Mouse (Mus musculus) cerebellum, postnatal 25 days (tissue): ENCODE measurements around the gene 4930590J08Rik.

Experiments used
- DNase-seq, 2 experiments: peaks; one replicate each; pipeline ENCODE4 v3.0.0; 2021; ENCODE audit warnings: mixed read lengths in 2 of 2

Gene 4930590J08Rik

DNA sequence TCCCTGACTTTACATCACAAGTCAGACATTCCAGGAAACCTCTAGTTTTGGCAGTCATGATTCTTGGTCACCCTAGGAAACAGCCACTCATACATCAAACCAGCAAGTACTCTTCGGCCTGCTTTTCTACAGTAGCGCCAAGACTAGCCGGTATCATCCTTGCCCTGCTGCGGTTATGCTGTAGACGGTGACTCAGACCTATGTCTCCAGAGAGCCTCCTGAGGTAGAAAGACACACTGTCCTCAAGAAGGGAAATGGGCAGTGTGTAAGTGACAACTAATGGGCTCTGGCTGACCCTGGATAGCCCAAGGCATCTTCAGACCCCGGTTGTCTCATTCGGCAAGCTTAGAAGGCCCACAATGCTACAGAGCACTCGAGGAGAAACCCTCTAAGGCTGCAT lies 62.5 kb downstream of the 4930590J08Rik start:
- no peak for DNase-seq

DNA sequence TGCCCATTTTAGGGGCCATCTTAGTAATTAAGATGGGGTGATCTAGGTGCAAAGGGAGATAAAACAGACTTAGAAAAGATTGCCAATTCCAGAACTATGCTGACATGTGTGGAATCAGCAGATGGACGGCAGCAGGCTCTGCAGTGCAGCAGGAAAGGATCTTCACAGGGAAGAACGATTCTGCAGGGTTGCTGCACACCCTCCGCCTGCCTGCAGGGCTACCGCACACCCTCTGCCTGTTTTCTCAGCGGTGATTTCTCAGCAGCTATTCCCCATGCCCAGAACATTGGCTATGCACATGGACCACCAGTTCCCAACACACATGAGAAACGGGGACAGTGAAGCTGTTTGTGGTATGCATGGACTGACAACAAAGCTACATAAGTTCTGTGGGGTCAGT lies 63.4 kb downstream of the 4930590J08Rik start:
- peak in 1 of 2 experiments; percentile 30 for DNase-seq

DNA sequence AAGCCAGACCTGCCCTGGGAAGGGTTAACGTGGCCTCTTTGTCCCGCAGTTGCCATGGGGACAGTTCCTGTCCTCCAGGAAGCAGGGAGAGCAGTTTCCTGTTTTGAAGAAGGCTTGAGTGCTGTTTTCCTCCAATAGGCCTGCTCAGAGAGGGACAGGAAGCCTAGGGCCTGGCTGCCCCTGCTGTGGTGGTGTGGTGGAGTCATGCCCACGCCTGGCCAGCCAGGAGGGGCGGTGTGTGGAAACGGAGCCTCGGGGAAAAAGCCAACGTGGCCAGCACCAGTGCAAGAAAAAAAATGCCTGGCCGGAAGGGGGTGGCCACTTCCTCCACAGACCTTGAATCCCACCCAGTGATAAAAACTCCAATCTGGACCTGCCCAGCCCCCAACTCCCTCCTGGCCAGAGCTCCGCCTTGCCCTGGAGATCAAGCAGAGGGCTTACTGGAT lies 69.6 kb downstream of the 4930590J08Rik start:
- DNase-seq, result no peak

DNA sequence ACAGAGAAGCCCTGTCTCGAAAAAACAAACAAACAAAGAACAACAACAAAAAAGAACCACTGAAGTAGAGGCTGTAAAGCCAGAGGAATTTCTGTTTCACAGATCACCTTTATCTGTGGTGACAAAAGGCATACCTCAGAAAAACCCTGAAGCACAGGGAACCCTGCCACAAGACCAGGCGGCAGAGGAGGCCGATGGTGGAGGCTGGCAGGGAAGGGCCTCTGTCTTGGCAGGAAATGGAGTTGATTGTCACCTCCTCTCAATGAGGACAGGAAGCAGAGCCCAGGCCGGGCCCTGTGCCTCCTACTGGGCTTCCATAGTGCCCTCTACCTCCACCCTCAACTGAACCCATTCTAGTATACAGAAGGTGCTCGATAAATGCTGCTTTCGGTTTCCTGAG lies 71.4 kb downstream of the 4930590J08Rik start:
- DNase-seq, result no peak

DNA sequence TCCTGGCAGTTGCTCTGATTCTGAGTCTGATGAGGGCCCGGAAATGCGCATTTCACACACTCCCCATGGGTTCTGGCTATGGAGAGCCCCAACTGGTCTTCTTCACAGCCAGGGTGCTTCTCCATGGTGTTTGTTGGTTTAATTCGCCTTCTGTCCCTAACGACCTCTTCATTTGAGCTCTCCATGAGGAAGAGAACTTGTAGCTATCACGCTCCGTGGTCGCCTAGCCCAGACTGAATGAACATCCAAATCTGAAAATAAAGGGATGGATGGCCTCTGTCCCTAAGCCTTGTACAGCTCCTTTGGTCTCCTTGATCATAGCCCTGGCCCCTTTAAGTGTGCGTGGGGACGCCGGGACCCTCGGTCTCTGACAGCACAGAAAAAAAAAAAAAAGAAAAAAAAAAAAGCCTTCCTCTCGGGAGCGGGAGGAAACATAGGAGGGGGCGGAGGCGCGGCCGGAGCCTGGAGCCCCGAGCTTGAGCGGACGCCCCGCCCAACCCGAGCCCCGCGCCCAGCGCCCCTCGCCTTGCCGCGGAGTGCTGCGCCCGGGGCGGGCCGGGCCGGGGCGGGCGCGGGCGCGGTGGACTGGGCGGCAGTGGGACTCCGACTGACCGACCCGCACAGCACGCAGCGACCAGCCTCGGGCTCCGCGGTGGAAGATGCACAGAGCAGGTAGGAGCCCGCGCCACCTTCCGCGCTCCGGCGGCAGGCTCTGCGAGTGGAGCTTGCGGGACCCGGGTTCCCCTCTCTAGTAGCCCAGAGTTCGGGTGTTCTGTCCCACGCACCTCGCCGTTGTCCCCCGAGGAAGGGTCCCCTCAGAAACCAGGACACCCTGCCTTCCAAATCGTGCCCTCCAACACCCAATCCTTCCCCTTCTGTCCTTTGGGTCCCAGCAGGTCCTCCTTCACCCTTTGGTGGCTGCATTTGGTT lies 76.0 kb downstream of the 4930590J08Rik start, which contains the start of gene Fgd5:
Gene Fgd5, plus strand, starts transcription at position 508 of the 930 bp plus-strand sequence.
- DNase-seq, result peak; percentile 34 to 52

DNA sequence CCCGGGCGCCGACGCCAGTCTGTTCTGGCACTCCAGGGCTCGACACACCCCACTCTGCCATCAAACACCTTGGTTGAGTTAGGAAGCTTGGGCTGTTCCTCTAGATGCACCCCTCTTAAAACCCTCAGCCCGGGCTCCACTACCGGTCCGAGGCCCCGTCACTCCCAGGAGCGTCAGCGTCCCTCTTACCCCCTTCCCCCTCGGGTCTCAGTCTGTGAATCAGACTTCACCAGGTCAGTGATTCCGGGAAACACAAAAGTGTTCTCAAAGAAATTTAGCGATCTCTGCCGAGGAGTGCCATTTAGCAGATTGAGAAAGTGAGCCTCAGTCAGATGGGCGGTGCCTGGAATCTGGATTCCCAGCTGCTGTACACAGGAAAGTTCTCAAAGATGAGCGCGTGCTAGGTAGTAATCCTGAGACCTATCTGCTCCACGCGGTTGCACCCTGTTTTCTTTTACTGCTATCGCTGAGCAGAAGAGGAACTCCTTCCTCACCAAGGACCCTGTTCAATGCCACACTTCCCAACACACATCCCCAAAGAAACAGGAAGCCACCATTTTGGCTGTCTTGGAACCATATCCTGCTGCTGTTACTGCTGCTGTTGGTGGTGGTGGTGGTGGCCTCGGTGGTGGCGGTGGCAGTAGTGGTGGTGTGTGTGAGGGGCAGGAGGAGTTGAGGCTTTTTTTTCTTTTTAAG lies 76.8 kb downstream of the 4930590J08Rik start:
- no peak for DNase-seq

DNA sequence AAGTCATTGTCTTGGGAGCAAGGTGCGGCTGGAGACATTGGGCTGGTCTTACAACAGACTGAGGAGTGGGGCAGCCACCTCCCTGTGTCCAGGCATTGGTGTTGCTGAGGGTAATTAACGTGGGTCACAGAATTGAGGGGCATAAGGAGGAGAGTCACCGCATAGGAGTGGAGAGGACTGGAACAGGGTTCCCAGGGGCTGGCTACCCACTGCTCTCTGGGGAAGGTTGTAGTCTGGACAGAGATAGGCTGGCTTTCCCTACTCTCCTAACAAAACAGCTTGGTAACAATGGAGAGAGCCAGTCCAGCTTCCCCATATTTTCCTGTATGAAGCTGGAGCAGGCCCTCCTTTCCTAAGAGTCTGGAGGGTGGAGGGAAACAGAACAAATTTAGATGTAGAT lies 77.4 kb downstream of the 4930590J08Rik start:
- DNase-seq, result no peak

DNA sequence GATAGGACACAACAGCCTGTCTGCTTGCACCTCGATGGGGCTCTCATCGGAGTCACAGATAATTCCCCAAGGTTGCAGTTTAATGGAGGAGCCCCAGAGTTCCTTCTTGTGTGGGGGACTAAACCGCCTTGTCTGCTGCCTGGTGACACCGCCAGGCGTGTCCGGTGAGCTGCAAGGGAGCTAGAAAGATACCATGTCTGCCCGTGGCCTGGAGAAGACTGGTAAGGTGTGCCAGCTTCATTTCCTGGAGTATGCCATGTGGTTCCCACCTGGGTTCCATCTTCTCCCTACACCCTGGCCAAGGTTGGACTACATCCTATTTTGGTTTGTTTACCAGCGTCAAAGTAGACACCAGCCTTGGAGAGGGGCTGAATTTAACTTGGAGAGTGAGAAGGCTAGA lies 87.5 kb downstream of the 4930590J08Rik start:
- DNase-seq, result peak; percentile 55 to 57

DNA sequence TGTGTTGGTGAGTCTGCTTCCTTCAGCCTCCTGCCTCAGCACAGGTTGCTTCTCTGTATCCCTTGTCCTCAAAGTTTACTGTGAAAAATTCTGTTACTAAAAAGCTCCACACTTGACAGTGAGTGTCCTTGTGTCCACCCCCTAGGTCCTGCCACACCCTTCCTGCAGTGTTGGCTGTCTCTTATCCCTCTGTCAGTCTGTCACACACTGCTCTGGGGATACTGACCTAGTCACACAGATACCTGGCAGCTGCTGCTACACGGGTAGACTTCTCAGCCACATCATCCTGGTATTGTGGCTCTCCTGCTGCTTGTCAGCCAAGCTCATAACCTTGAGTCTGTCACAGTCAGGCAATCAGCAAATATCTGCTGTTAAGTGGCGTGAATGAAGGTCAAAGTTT lies 90.2 kb downstream of the 4930590J08Rik start:
- DNase-seq, result no peak

DNA sequence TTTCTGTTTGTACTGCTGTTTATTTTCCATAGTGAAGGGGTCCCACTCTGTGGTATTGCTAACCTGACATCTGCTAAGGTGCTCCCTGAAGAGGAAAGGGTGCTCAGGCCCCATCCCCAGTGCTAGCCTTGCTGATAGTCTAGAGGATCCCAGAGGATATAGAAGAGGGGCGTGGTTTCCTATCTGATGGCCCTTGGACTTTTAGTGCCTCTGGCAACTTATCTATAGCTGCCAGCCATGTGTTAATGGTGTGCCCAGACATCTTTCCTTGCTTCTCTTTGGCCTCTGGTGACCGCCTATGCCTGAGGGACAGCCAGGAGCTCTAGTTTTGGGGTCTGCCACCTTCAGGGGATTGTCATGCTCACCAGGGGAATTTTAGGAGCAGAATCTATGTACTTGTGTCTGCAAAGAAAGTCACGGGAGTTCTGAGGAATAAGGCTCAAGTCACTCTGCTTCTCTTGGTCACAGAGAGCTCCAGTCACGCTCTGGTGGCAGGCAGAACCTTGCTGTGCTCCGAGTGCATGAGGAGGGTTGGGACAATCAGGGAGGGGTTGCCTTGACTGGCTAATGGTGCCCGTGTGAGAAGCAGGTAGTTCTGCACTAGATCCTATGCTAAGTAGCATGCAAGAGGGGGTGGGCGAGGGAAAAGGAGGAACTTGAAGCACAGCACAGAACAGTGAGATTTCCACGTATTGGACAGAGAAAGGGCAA lies 91.3 kb downstream of the 4930590J08Rik start:
- no peak for DNase-seq

DNA sequence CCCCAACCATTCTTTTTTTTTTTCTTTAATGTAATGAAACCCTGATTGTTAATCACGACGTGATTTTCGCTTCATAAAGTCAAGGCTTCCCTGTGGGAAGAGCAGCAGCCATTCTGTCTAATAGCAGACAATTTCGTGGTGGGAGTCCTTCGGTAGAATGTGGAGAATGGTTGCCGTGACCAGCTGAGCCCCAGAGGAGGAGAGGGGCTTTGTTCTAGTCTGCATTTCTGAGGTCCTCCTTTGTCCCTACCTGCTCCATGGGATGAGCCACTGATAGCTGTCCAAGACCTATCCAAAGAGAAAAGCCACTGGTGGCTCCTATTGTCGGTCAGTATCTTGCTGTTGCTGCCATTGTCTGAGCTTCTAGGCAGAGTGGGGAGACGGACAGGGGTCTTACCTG lies 93.5 kb downstream of the 4930590J08Rik start:
- no peak for DNase-seq
